Mouse (Mus musculus): ENCODE results near the gene Dctn5.
A peak's percentile ranks its signal among the peaks of the same experiment; 100 is the strongest.

DNA sequence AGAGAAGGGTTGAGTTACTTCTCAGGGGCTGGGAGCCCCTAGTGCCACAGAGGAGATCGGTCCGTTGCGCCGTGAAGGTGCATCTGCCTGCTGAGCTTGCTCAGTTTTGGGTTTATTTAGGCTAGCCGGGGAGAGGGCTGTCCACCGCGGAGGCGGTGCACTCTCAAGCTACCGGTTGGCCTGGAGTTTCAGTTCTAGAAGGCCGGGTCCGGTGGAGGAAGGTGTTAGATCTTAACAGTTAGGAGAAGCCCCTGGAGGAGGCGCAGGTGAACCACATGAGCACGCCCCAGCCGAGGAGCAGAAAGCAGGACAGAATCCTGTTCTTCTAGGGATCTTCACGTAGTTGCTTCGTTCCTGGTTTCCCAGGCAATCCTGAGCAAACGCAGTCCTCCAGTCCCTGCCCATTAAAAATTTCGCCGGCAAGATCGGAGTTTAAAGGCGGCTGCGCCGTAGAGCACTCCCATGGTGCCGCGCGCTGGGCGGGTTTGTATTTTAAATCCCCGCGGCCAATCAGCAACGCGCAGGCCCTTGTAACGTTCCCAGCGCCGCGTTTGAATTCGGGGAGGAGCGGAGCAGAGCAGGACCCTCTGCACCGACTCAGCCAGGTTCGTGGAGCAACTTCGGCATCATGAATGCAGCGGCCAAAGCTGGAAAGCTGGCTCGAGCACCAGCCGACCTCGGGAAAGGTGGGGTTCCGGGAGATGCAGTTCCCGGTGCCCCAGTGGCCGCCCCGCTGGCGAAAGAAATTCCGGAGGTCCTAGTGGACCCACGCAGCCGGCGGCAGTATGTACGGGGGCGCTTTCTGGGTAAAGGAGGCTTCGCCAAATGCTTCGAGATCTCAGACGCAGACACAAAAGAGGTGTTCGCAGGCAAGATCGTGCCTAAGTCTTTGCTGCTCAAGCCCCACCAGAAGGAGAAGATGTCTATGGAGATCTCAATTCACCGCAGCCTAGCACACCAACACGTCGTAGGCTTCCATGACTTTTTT lies 26.4 kb downstream of the Dctn5 start, which contains the start of gene Plk1:
- TF ChIP-seq CTCF (IDR thresholded peaks at IDR 0.05; ENCODE audit: low read depth) (no peak), EP300 (IDR thresholded peaks at IDR 0.05; ENCODE audit: low read depth) (peak; percentile 44; the same call in 1 of the 2 replicates)

Measured in liver, postnatal 0 days (tissue).